Mouse (Mus musculus) gastrocnemius, postnatal 36 days (tissue): ENCODE measurements around the gene Fli1. TPM values are rescaled to one million over a fixed set of nuclear protein-coding genes. Genes with fewer than 3 reads are reported as not detected.

Experiments used
- DNase-seq, 2 experiments: peaks; one replicate each; pipeline ENCODE4 v3.0.0; 2022
- intact Hi-C: fragments of 180-260 bp; cut with DNase I; formaldehyde crosslinking; loops from one replicate; pipeline ENCODE4 v1.15.1; 2025
- long read RNA-seq, 2 experiments: library from polyadenylated mRNA; stranded (forward); transcript quantifications; one replicate each; pipeline ENCODE4 v2.0.0; 2021
- total RNA-seq, 2 experiments: library from RNA; stranded (reverse); gene quantifications; 2 replicates each; pipeline ENCODE4 v1.2.3; 2021

Gene Fli1
- 1 to 10 TPM; 6.8 to 9.1 TPM for total RNA-seq
- long read RNA-seq, experiment 1, partial matches to known transcripts: 2 of 4 reads
- long read RNA-seq, experiment 1, other reads (novel, unspliced or antisense): 2 of 4 reads
- long read RNA-seq, experiment 2, partial matches to known transcripts: 1 of 6 reads
- long read RNA-seq, experiment 2, other reads (novel, unspliced or antisense): 1 of 6 reads

GRCm38 (mm10) chr9:32542212-32543039 is at the start of gene Fli1:
Fli1 (minus strand) TSS chr9:32542861.
- DNase-seq: no peak
- intact Hi-C loops: no loop called here

GRCm38 (mm10) chr9:32591732-32592582 is 49.3 kb upstream of the Fli1 start:
- DNase-seq: peak; percentile 36 to 38
- intact Hi-C loops: loop anchor here (2.0 to 10.0 kb wide), 3 partner anchors 263 to 655 kb away; no protein-coding TSS in a partner anchor

GRCm38 (mm10) chr9:32590571-32590970 is 47.9 kb upstream of the Fli1 start:
- intact Hi-C loops: loop anchor here (1.0 to 10.0 kb wide), 4 partner anchors 264 to 657 kb away; no protein-coding TSS in a partner anchor
- DNase-seq: no peak

GRCm38 (mm10) chr9:32589900-32590299 is 47.2 kb upstream of the Fli1 start:
- intact Hi-C loops: loop anchor here (1.0 to 10.0 kb wide), 5 partner anchors 183 to 657 kb away; no protein-coding TSS in a partner anchor
- DNase-seq: peak; percentile 79

- intact Hi-C loops: loop anchor here (5.0 kb wide), 1 partner anchor 178 kb away; no protein-coding TSS in a partner anchor
- no peak for DNase-seq
Measured at GRCm38 (mm10) chr9:32585357-32585756, 42.7 kb upstream of the Fli1 start.

- no peak for DNase-seq
- intact Hi-C loops: no loop called here
Measured at GRCm38 (mm10) chr9:32583905-32584304, 41.2 kb upstream of the Fli1 start.

GRCm38 (mm10) chr9:32581851-32582573 is 39.4 kb upstream of the Fli1 start:
- no peak for DNase-seq
- intact Hi-C loops: no loop called here

- no peak for DNase-seq
- intact Hi-C loops: no loop called here
Measured at GRCm38 (mm10) chr9:32578411-32578810, 35.8 kb upstream of the Fli1 start.

- intact Hi-C loops: no loop called here
- DNase-seq: no peak
Measured at GRCm38 (mm10) chr9:32573638-32574037, 31.0 kb upstream of the Fli1 start.

- intact Hi-C loops: no loop called here
- DNase-seq: no peak
Measured at GRCm38 (mm10) chr9:32571676-32572075, 29.0 kb upstream of the Fli1 start.

GRCm38 (mm10) chr9:32570547-32570946 is 27.9 kb upstream of the Fli1 start:
- DNase-seq: no peak

GRCm38 (mm10) chr9:32569261-32569660 is 26.6 kb upstream of the Fli1 start:
- intact Hi-C loops: no loop called here
- no peak for DNase-seq

More at GRCm38 (mm10) chr9:32570547-32570946, 27.9 kb upstream of the Fli1 start:
- intact Hi-C loops: no loop called here

GRCm38 (mm10) chr9:32567603-32568002 is 24.9 kb upstream of the Fli1 start:
- no peak for DNase-seq
- intact Hi-C loops: no loop called here

- no peak for DNase-seq
- intact Hi-C loops: no loop called here
Measured at GRCm38 (mm10) chr9:32565309-32565708, 22.6 kb upstream of the Fli1 start.

GRCm38 (mm10) chr9:32562837-32563236 is 20.2 kb upstream of the Fli1 start:
- intact Hi-C loops: no loop called here
- DNase-seq: no peak

- no peak for DNase-seq
- intact Hi-C loops: no loop called here
Measured at GRCm38 (mm10) chr9:32562409-32562808, 19.7 kb upstream of the Fli1 start.

GRCm38 (mm10) chr9:32561190-32561890 is 18.7 kb upstream of the Fli1 start:
- intact Hi-C loops: no loop called here
- no peak for DNase-seq

- no peak for DNase-seq
- intact Hi-C loops: no loop called here
Measured at GRCm38 (mm10) chr9:32559859-32560258, 17.2 kb upstream of the Fli1 start.

GRCm38 (mm10) chr9:32559454-32559853 is 16.8 kb upstream of the Fli1 start:
- no peak for DNase-seq
- intact Hi-C loops: no loop called here
